Mouse (Mus musculus) liver, postnatal 0 days (tissue): ENCODE measurements around the gene Fetub.

ENCODE experiments used
- CTCF ChIP-seq: sonication (generic); IDR thresholded peaks from 2 replicates; pipeline ENCODE4 v1.5.1; 2016; ENCODE audit warnings: antibody characterized with exemption, low read depth
- EP300 ChIP-seq: IDR thresholded peaks from 2 replicates; pipeline ENCODE4 v1.6.1; 2016; ENCODE audit warnings: antibody characterized with exemption, low read depth, mild to moderate bottlenecking

GRCm38 (mm10) chr16:22880900-22881299 lies 37.2 kb upstream of the Fetub start:
- TF ChIP-seq EP300 = no peak
- no peak for TF ChIP-seq CTCF
